Mouse (Mus musculus) erythroblast, embryonic 14.5 days (primary cell): ENCODE results near the gene Gm49510.

Source experiments
- GATA1 ChIP-seq: IDR thresholded peaks from 2 replicates; pipeline ENCODE4 v1.6.1; 2012; ENCODE audit warnings: low read length, inconsistent platforms, mixed read lengths
- TAL1 ChIP-seq: IDR thresholded peaks from 3 replicates; pipeline ENCODE4 v1.6.1; 2012; ENCODE audit warnings: low read length, inconsistent platforms, mixed read lengths

DNA sequence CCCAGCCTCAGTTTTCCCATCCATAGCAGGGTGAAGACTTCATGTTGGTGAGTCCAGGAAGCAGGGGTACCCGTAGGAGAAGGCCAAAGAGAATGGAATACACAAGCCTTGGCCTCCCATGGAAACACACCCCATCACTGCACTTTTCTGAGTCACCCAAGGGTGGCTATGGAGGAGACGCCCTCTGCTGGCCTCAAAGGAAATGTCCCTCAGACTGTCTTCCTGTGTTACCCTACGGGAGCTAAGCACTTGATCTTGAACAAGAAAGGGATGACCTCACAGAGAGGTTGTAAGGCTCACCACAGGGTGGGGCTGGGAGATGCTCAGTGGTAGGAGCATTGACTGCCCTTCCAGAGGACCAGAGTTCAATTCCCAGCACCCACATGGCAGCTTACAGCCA, 32.1 kb downstream of the Gm49510 start:
- TF ChIP-seq GATA1 = no peak
- TF ChIP-seq TAL1 = no peak
